ENCODE assay signal across 9 mouse cellular contexts in the genomic region with DNA sequence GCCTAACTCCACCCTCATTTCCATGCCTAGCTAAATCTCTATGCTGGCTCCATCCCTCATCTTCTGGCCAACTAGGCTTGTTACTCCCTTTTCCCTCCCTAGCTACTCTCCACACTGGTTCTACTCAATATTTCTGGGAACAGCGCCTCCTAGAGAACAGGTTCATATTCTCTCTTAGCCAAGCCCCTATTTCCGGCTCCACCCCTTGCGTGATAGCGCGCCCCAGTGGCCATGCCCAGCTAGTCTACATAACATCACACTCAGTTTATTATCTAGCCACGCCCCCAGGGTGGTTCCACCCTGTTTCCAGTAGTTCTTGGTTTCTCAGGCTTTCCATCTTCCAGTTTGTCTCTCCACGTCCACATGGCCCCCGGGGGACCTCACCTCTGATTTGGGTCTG. TPM values are rescaled to one million over a fixed set of nuclear protein-coding genes. Genes with fewer than 3 reads are reported as not detected.
DNase-seq lines count a peak whose midpoint lies in the region; ATAC-seq and TF ChIP-seq lines count a peak whose summit lies in the region.
"Had no signal": no experiment of that assay in that cellular context is flagged by ENCODE, and none has a peak within 500 bp of the region (broad histone marks: within the 10 kb centered on the region; RNA-seq: fewer than 3 reads in every experiment).

No protein-coding gene starts in this region.

- peak; percentile 43 to 98 for TF ChIP-seq CTCF in CH12.LX (conservative IDR thresholded peaks at IDR 0.05 in 1 of 2, IDR thresholded peaks at IDR 0.05 in 1 of 2; ENCODE audit: low read depth in 2 of 2, low read length in 2 of 2)
- peak; percentile 94 for TF ChIP-seq CTCF in kidney, postnatal 0 days (IDR thresholded peaks at IDR 0.05; ENCODE audit: low read depth)

- no peak overlapping the region for H3K4me3 ChIP-seq in CH12.LX (replicated peaks in 1 of 3; ENCODE audit: low read depth in 2 of 3, low read length in 2 of 3, poor library complexity in 1 of 3)
- H3K4me3 ChIP-seq in brown adipose tissue, adult 24 weeks (ENCODE audit: insufficient read depth, low read depth, low read length): peak overlapping the region; percentile 5; the same call in 1 of the 2 replicates
- peak overlapping the region; percentile 65 for H3K4me3 ChIP-seq in erythroblast, embryonic 14.5 days (replicated peaks)
- H3K4me3 ChIP-seq in heart, embryonic 12.5 days: peak overlapping the region; percentile 61; the same call in 1 of the 2 replicates
- H3K4me3 ChIP-seq in kidney, postnatal 0 days (replicated peaks; ENCODE audit: low read depth, low read length): no peak overlapping the region; the same call in 1 of the 2 replicates
- peak overlapping the region; percentile 60 for H3K4me3 ChIP-seq in liver, embryonic 11.5 days (ENCODE audit: low read depth, low read length)
- H3K4me3 ChIP-seq in stomach, embryonic 15.5 days (replicated peaks): peak overlapping the region; percentile 58; the same call in 1 of the 2 replicates

- H3K9me3 ChIP-seq in CH12.LX (replicated peaks; ENCODE audit: low read length): no peaks in the 10 kb centered on the region
- H3K9me3 ChIP-seq in erythroblast, embryonic 14.5 days (ENCODE audit: control insufficient read depth, low read length): no peaks in the 10 kb centered on the region
- no peaks in the 10 kb centered on the region for H3K9me3 ChIP-seq in heart, embryonic 12.5 days (replicated peaks)
- H3K9me3 ChIP-seq in kidney, postnatal 0 days (replicated peaks; ENCODE audit: low read length): no peaks in the 10 kb centered on the region
- no peaks in the 10 kb centered on the region for H3K9me3 ChIP-seq in liver, embryonic 11.5 days (ENCODE audit: control insufficient read depth, low read length)
- H3K9me3 ChIP-seq in stomach, embryonic 15.5 days: no peaks in the 10 kb centered on the region

- no peak overlapping the region for H3K9ac ChIP-seq in CH12.LX (ENCODE audit: insufficient read depth, low read depth)
- no peak overlapping the region for H3K9ac ChIP-seq in heart, embryonic 12.5 days
- H3K9ac ChIP-seq in kidney, postnatal 0 days (ENCODE audit: low read depth, low read length): no peak overlapping the region
- no peak overlapping the region for H3K9ac ChIP-seq in liver, embryonic 11.5 days (ENCODE audit: low read depth, low read length)
- no peak overlapping the region for H3K9ac ChIP-seq in stomach, embryonic 15.5 days

- in situ Hi-C loops in CH12.LX (cut with MboI; ENCODE audit: low pct_ligation_motif_present, low pct_unique_long_range_greater_than_20kb, low sequenced_read_pairs): no loop called here

- dilution Hi-C loops in CH12.LX (cut with MboI; ENCODE audit: extremely low pct_ligation_motif_present, extremely low pct_unique_long_range_greater_than_20kb, low sequenced_read_pairs): no loop called here

- peaks cover 30 to 52% of the 10 kb centered on the region in 2 experiments for H3K4me1 ChIP-seq in CH12.LX (ENCODE audit: control insufficient read depth in 1 of 2, insufficient read depth in 2 of 2)
- H3K4me1 ChIP-seq in brown adipose tissue, adult 24 weeks (ENCODE audit: control insufficient read depth, insufficient read depth, insufficient read length, low read length): peaks cover 11% of the 10 kb centered on the region; the same call in 1 of the 2 replicates
- peaks cover 53% of the 10 kb centered on the region for H3K4me1 ChIP-seq in erythroblast, embryonic 14.5 days (ENCODE audit: control insufficient read depth)
- peaks cover 50% of the 10 kb centered on the region for H3K4me1 ChIP-seq in heart, embryonic 12.5 days (replicated peaks)
- peaks cover 25% of the 10 kb centered on the region for H3K4me1 ChIP-seq in kidney, postnatal 0 days (replicated peaks; ENCODE audit: insufficient read depth, low read length)
- H3K4me1 ChIP-seq in liver, embryonic 11.5 days (replicated peaks; ENCODE audit: control insufficient read depth, insufficient read depth, low read length): peaks cover 33% of the 10 kb centered on the region
- H3K4me1 ChIP-seq in stomach, embryonic 15.5 days: peaks cover 38% of the 10 kb centered on the region

- no peak overlapping the region for H3K27ac ChIP-seq in CH12.LX (ENCODE audit: insufficient read depth, low read depth)
- no peak overlapping the region for H3K27ac ChIP-seq in brown adipose tissue, adult 24 weeks (replicated peaks; ENCODE audit: low read depth, low read length)
- H3K27ac ChIP-seq in heart, embryonic 12.5 days (ENCODE audit: poor library complexity, severe bottlenecking): no peak overlapping the region
- H3K27ac ChIP-seq in kidney, postnatal 0 days: 0 out of 2 replicates have a peak overlapping the region, but pooled peaks have one; percentile 2
- H3K27ac ChIP-seq in liver, embryonic 11.5 days (ENCODE audit: low read depth, low read length): no peak overlapping the region
- H3K27ac ChIP-seq in stomach, embryonic 15.5 days: peak overlapping the region; percentile 51
- H3K27ac ChIP-seq: macrophage had no signal

- TF ChIP-seq EP300 in CH12.LX (IDR thresholded peaks at IDR 0.05; ENCODE audit: low read length): no peak

- peaks cover 54% of the 10 kb centered on the region for H3K27me3 ChIP-seq in CH12.LX (replicated peaks)
- H3K27me3 ChIP-seq in erythroblast, embryonic 14.5 days (ENCODE audit: control insufficient read depth): peaks cover 54% of the 10 kb centered on the region
- 0 out of 2 replicates have a peak, but pooled peaks cover 10% of the 10 kb centered on the region for H3K27me3 ChIP-seq in heart, embryonic 12.5 days (replicated peaks)
- no peaks in the 10 kb centered on the region for H3K27me3 ChIP-seq in kidney, postnatal 0 days (ENCODE audit: insufficient read depth, low read length)
- peaks cover 24% of the 10 kb centered on the region for H3K27me3 ChIP-seq in liver, embryonic 11.5 days (replicated peaks; ENCODE audit: control insufficient read depth, insufficient read depth, low read length)
- H3K27me3 ChIP-seq in stomach, embryonic 15.5 days (replicated peaks): no peaks in the 10 kb centered on the region

- TF ChIP-seq RAD21 in CH12.LX (IDR thresholded peaks at IDR 0.05; ENCODE audit: low read depth, low read length): peak; percentile 53

- no peaks in the 10 kb centered on the region for H3K36me3 ChIP-seq in CH12.LX (replicated peaks in 1 of 2; ENCODE audit: control insufficient read depth in 1 of 2, insufficient read depth in 1 of 2, low read length in 1 of 2)
- H3K36me3 ChIP-seq in erythroblast, embryonic 14.5 days (ENCODE audit: control insufficient read depth): no peaks in the 10 kb centered on the region
- H3K36me3 ChIP-seq in heart, embryonic 12.5 days: no peaks in the 10 kb centered on the region
- no peaks in the 10 kb centered on the region for H3K36me3 ChIP-seq in kidney, postnatal 0 days (ENCODE audit: insufficient read depth, low read length)
- no peaks in the 10 kb centered on the region for H3K36me3 ChIP-seq in liver, embryonic 11.5 days (ENCODE audit: control insufficient read depth, insufficient read depth, low read length)
- H3K36me3 ChIP-seq in stomach, embryonic 15.5 days: no peaks in the 10 kb centered on the region

- H3K79me2 ChIP-seq in CH12.LX (replicated peaks; ENCODE audit: control insufficient read depth, extremely low read depth, insufficient read depth, poor library complexity, severe bottlenecking): no peaks in the 10 kb centered on the region

- WGBS in heart, embryonic 12.5 days: 2% methylated on average over 8 of the region's 8 CpGs
- WGBS in kidney, postnatal 0 days: 2% methylated on average over 8 of the region's 8 CpGs
- 3% methylated on average over 8 of the region's 8 CpGs for WGBS in liver, embryonic 11.5 days
- WGBS in stomach, embryonic 15.5 days: 3% methylated on average over 8 of the region's 8 CpGs

- 0 out of 2 replicates have a peak, but pooled peaks have one; percentile 24 for TF ChIP-seq POLR2A in CH12.LX (IDR thresholded peaks at IDR 0.05; ENCODE audit: low read depth, low read length)

- peak overlapping the region; percentile 86 for H3K4me2 ChIP-seq in CH12.LX (ENCODE audit: insufficient read depth, low read depth, poor library complexity, severe bottlenecking)
- H3K4me2 ChIP-seq in heart, embryonic 12.5 days: peak overlapping the region; percentile 97
- H3K4me2 ChIP-seq in kidney, postnatal 0 days (ENCODE audit: low read length): peak overlapping the region; percentile 71
- H3K4me2 ChIP-seq in liver, embryonic 11.5 days: peak overlapping the region; percentile 98
- H3K4me2 ChIP-seq in stomach, embryonic 15.5 days: peak overlapping the region; percentile 91

- 0 out of 2 replicates have a peak, but pooled peaks have one; percentile 34 for ATAC-seq in heart, embryonic 12.5 days (ENCODE audit: insufficient number of reproducible peaks, low FRiP score)
- peak; percentile 57 for ATAC-seq in kidney, postnatal 0 days (replicated peaks; ENCODE audit: low FRiP score, low read depth)
- peak; percentile 56 for ATAC-seq in liver, embryonic 11.5 days (replicated peaks; ENCODE audit: low FRiP score)
- ATAC-seq in stomach, embryonic 15.5 days (ENCODE audit: insufficient read depth, low FRiP score, low read depth): peak; percentile 13; the same call in 1 of the 2 replicates

- peak; percentile 82 for DNase-seq in CH12.LX (ENCODE audit: extremely low read depth)
- DNase-seq in kidney, postnatal 0 days (ENCODE audit: low spot score): peak; percentile 96
- DNase-seq in liver, embryonic 11.5 days (ENCODE audit: low spot score): peak; percentile 77
- peak; percentile 84 to 89 for DNase-seq in natural killer cell, adult 2 months (ENCODE audit: low spot score in 2 of 2)

RNA-seq across cellular contexts. Expression of gene Hrc, which starts 6.2 kb away (rescaled TPM):
- 0.13 and 0.21 TPM in 2 replicates for total RNA-seq in CH12.LX (2012; rRNA removed)
- total RNA-seq in CH12.LX (2014; rRNA removed): not detected in 2 replicates
- polyA plus RNA-seq in CH12.LX (2012; ENCODE audit: insufficient read length, low read depth): 0.10 and 0.16 TPM in 2 replicates
- 8.1 and 16.2 TPM in 2 replicates for polyA plus RNA-seq in brown adipose tissue, adult 24 weeks (2012; ENCODE audit: insufficient read depth, insufficient read length, missing spikeins)
- not detected in 2 replicates for polyA plus RNA-seq in erythroblast, embryonic 14.5 days (2012)
- polyA plus RNA-seq in heart, embryonic 12.5 days (2016; fragmentation: Nextera tagmentation; extraction: Ambion mirVana): 25.5 and 26.9 TPM in 2 replicates
- 0.75 and 1.1 TPM in 2 replicates for polyA plus RNA-seq in kidney, postnatal 0 days (2015; fragmentation: Nextera tagmentation; extraction: Ambion mirVana)
- 0.12 and 0.30 TPM in 2 replicates for polyA plus RNA-seq in liver, embryonic 11.5 days (2014; fragmentation: Nextera tagmentation; extraction: Ambion mirVana)
- polyA plus RNA-seq in stomach, embryonic 15.5 days (2015; fragmentation: Nextera tagmentation; extraction: Ambion mirVana): 1.4 and 1.5 TPM in 2 replicates
- polyA plus RNA-seq: macrophage had no signal

RNA-seq across cellular contexts. Expression of gene Trpm4, which starts 7.7 kb away (rescaled TPM):
- total RNA-seq in CH12.LX (2012; rRNA removed): 10.7 and 17.6 TPM in 2 replicates
- 8.6 and 12.0 TPM in 2 replicates for total RNA-seq in CH12.LX (2014; rRNA removed)
- polyA plus RNA-seq in CH12.LX (2012; ENCODE audit: insufficient read length, low read depth): 9.3 and 11.0 TPM in 2 replicates
- 4.0 and 5.0 TPM in 2 replicates for polyA plus RNA-seq in brown adipose tissue, adult 24 weeks (2012; ENCODE audit: insufficient read depth, insufficient read length, missing spikeins)
- polyA plus RNA-seq in erythroblast, embryonic 14.5 days (2012): 0.02 and 0.04 TPM in 2 replicates
- polyA plus RNA-seq in heart, embryonic 12.5 days (2016; fragmentation: Nextera tagmentation; extraction: Ambion mirVana): 15.2 and 15.4 TPM in 2 replicates
- 14.4 and 15.9 TPM in 2 replicates for polyA plus RNA-seq in kidney, postnatal 0 days (2015; fragmentation: Nextera tagmentation; extraction: Ambion mirVana)
- 2.3 and 3.9 TPM in 2 replicates for polyA plus RNA-seq in liver, embryonic 11.5 days (2014; fragmentation: Nextera tagmentation; extraction: Ambion mirVana)
- polyA plus RNA-seq in stomach, embryonic 15.5 days (2015; fragmentation: Nextera tagmentation; extraction: Ambion mirVana): 23.9 and 26.9 TPM in 2 replicates

RNA-seq across cellular contexts. Expression of gene Ppfia3, which starts 25.5 kb away (rescaled TPM):
- total RNA-seq in CH12.LX (2012; rRNA removed): 1.5 and 1.9 TPM in 2 replicates
- 0.21 and 0.32 TPM in 2 replicates for total RNA-seq in CH12.LX (2014; rRNA removed)
- polyA plus RNA-seq in CH12.LX (2012; ENCODE audit: insufficient read length, low read depth): 0.57 and 0.61 TPM in 2 replicates
- not detected in 2 replicates for polyA plus RNA-seq in brown adipose tissue, adult 24 weeks (2012; ENCODE audit: insufficient read depth, insufficient read length, missing spikeins)
- 0.13 and 0.33 TPM in 2 replicates for polyA plus RNA-seq in erythroblast, embryonic 14.5 days (2012)
- polyA plus RNA-seq in heart, embryonic 12.5 days (2016; fragmentation: Nextera tagmentation; extraction: Ambion mirVana): 2.6 and 3.3 TPM in 2 replicates
- 4.3 and 5.4 TPM in 2 replicates for polyA plus RNA-seq in kidney, postnatal 0 days (2015; fragmentation: Nextera tagmentation; extraction: Ambion mirVana)
- 2.0 and 2.1 TPM in 2 replicates for polyA plus RNA-seq in liver, embryonic 11.5 days (2014; fragmentation: Nextera tagmentation; extraction: Ambion mirVana)
- 4.8 and 5.6 TPM in 2 replicates for polyA plus RNA-seq in stomach, embryonic 15.5 days (2015; fragmentation: Nextera tagmentation; extraction: Ambion mirVana)
- polyA plus RNA-seq: macrophage had no signal

RNA-seq across cellular contexts. Expression of gene Lin7b, which starts 29.1 kb away (rescaled TPM):
- total RNA-seq in CH12.LX (2012; rRNA removed) (4.4 and 5.0 TPM in 2 replicates), CH12.LX (2014; rRNA removed) (3.5 and 3.8 TPM in 2 replicates)
- polyA plus RNA-seq in CH12.LX (2012; ENCODE audit: insufficient read length, low read depth): 7.4 and 10.4 TPM in 2 replicates
- not detected in 2 replicates for polyA plus RNA-seq in brown adipose tissue, adult 24 weeks (2012; ENCODE audit: insufficient read depth, insufficient read length, missing spikeins)
- 0.18 TPM in 1 of 2 replicates, not detected in the other for polyA plus RNA-seq in erythroblast, embryonic 14.5 days (2012)
- 0.82 and 1.1 TPM in 2 replicates for polyA plus RNA-seq in heart, embryonic 12.5 days (2016; fragmentation: Nextera tagmentation; extraction: Ambion mirVana)
- 1.2 and 1.6 TPM in 2 replicates for polyA plus RNA-seq in kidney, postnatal 0 days (2015; fragmentation: Nextera tagmentation; extraction: Ambion mirVana)
- 0.35 TPM in 1 of 2 replicates, not detected in the other for polyA plus RNA-seq in liver, embryonic 11.5 days (2014; fragmentation: Nextera tagmentation; extraction: Ambion mirVana)
- 3.5 and 4.0 TPM in 2 replicates for polyA plus RNA-seq in stomach, embryonic 15.5 days (2015; fragmentation: Nextera tagmentation; extraction: Ambion mirVana)
- polyA plus RNA-seq: macrophage had no signal

RNA-seq across cellular contexts. Expression of gene Snrnp70, which starts 54.2 kb away (rescaled TPM):
- total RNA-seq in CH12.LX (2012; rRNA removed) (197 and 229 TPM in 2 replicates), CH12.LX (2014; rRNA removed) (182 and 212 TPM in 2 replicates)
- 457 and 499 TPM in 2 replicates for polyA plus RNA-seq in CH12.LX (2012; ENCODE audit: insufficient read length, low read depth)
- 69.0 and 82.7 TPM in 2 replicates for polyA plus RNA-seq in brown adipose tissue, adult 24 weeks (2012; ENCODE audit: insufficient read depth, insufficient read length, missing spikeins)
- polyA plus RNA-seq in erythroblast, embryonic 14.5 days (2012): 68.0 and 79.6 TPM in 2 replicates
- polyA plus RNA-seq in heart, embryonic 12.5 days (2016; fragmentation: Nextera tagmentation; extraction: Ambion mirVana): 169 and 173 TPM in 2 replicates
- 148 and 163 TPM in 2 replicates for polyA plus RNA-seq in kidney, postnatal 0 days (2015; fragmentation: Nextera tagmentation; extraction: Ambion mirVana)
- 51.6 and 64.4 TPM in 2 replicates for polyA plus RNA-seq in liver, embryonic 11.5 days (2014; fragmentation: Nextera tagmentation; extraction: Ambion mirVana)
- polyA plus RNA-seq in stomach, embryonic 15.5 days (2015; fragmentation: Nextera tagmentation; extraction: Ambion mirVana): 225 and 247 TPM in 2 replicates

Comparison
In these comparisons a context has a peak if more than half of its experiments do, and no peak if none do; other contexts are left out.
1. H3K27ac ChIP-seq: peak in kidney, postnatal 0 days (single experiment) and stomach, embryonic 15.5 days (single experiment); none in CH12.LX (single experiment), brown adipose tissue, adult 24 weeks (single experiment), heart, embryonic 12.5 days (single experiment) and liver, embryonic 11.5 days (single experiment).
2. H3K4me3 ChIP-seq: peak in brown adipose tissue, adult 24 weeks (single experiment), erythroblast, embryonic 14.5 days (single experiment), heart, embryonic 12.5 days (single experiment), liver, embryonic 11.5 days (single experiment) and stomach, embryonic 15.5 days (single experiment); none in CH12.LX (0 of 3) and kidney, postnatal 0 days (single experiment).
3. Peak in every context shown above with its lines, with median percentiles within 50 percentile points of each other: DNase-seq, H3K4me2 ChIP-seq and ATAC-seq.